Mouse (Mus musculus) midbrain, embryonic 11.5 days (tissue): Measurements from ENCODE around the gene Rnf43. TPM values are rescaled to one million over a fixed set of nuclear protein-coding genes. Genes with fewer than 3 reads are reported as not detected.
A peak's percentile ranks its signal among the peaks of the same experiment; 100 is the strongest.

Source experiments
- ATAC-seq: fragments of 200-750 bp; cut with Nextera tagmentation; 2 replicates; pipeline ENCODE4 v1.8.0; 2017; ENCODE audit warnings: moderate TSS enrichment, moderate library complexity; ENCODE audit not compliant: low FRiP score
- DNase-seq: peaks from one replicate; pipeline ENCODE4 v3.0.0; 2015; ENCODE audit warnings: low spot score; ENCODE audit errors: missing footprints
- H3K27ac ChIP-seq: fragments of 300-500 bp; sonication (generic); 2 replicates; pipeline ENCODE4 v1.5.1; 2014; ENCODE audit warnings: low read depth, low read length
- H3K27me3 ChIP-seq: fragments of 300-500 bp; sonication (generic); 2 replicates; pipeline ENCODE4 v1.6.1; 2014; ENCODE audit warnings: mild to moderate bottlenecking, low read length, moderate library complexity, mixed read lengths; ENCODE audit not compliant: control insufficient read depth, insufficient read depth
- H3K36me3 ChIP-seq: fragments of 300-500 bp; sonication (generic); 2 replicates; pipeline ENCODE4 v1.6.1; 2014; ENCODE audit warnings: mild to moderate bottlenecking, low read length, moderate library complexity, mixed read lengths; ENCODE audit not compliant: control insufficient read depth, insufficient read depth
- H3K4me1 ChIP-seq: fragments of 300-500 bp; sonication (generic); 2 replicates; pipeline ENCODE4 v1.6.1; 2014; ENCODE audit warnings: low read length; ENCODE audit not compliant: control insufficient read depth, insufficient read depth
- H3K4me2 ChIP-seq: fragments of 300-500 bp; sonication (generic); 2 replicates; pipeline ENCODE4 v1.6.1; 2014; ENCODE audit warnings: mild to moderate bottlenecking, moderate library complexity
- H3K4me3 ChIP-seq: fragments of 300-500 bp; sonication (generic); 2 replicates; pipeline ENCODE4 v1.5.1; 2014; ENCODE audit warnings: low read depth, low read length
- H3K9ac ChIP-seq: fragments of 300-500 bp; sonication (generic); 2 replicates; pipeline ENCODE4 v1.6.1; 2014; ENCODE audit warnings: low read length
- H3K9me3 ChIP-seq: fragments of 300-500 bp; sonication (generic); 2 replicates; pipeline ENCODE4 v1.6.1; 2016; ENCODE audit warnings: low read length; ENCODE audit not compliant: control insufficient read depth
- WGBS: fragments of 180-500 bp; shearing (Covaris S2); extraction: QIAGEN DNeasy Blood & Tissue Kit; methylation state at CpG from one replicate; pipeline ENCODE4 v1.1.7; 2014; 5-methylcytosine and 5-hydroxymethylcytosine counted together
- microRNA counts: library from miRNA; unstranded; fragments of <30 nt; microRNA quantifications from one replicate; lab custom pipeline; 2015
- microRNA-seq: library from miRNA; unstranded; fragments of <30 nt; microRNA quantifications from one replicate; pipeline ENCODE4, GENCODE M21; 2017
- polyA plus RNA-seq: library from polyadenylated mRNA; unstranded; fragments of >200 nt; fragmentation: Nextera tagmentation; extraction: Ambion mirVana; gene quantifications from 2 replicates; pipeline ENCODE4 v1.2.1, GENCODE M21; 2014

Gene Rnf43
- polyA plus RNA-seq, 1 experiment from 2014 or later = 0.61 TPM

- H3K27ac ChIP-seq = no peak overlapping the region
- ATAC-seq (no peak), DNase-seq (no peak)
- H3K9me3 ChIP-seq = no peaks in the 10 kb centered on the region
- no peak overlapping the region for H3K9ac ChIP-seq
- peaks cover 12% of the 10 kb centered on the region for H3K4me1 ChIP-seq
- H3K4me3 ChIP-seq = no peak overlapping the region
- H3K36me3 ChIP-seq = no peaks in the 10 kb centered on the region
- 83% methylated on average over 4 of the region's 4 CpGs for WGBS
- no peak overlapping the region for H3K4me2 ChIP-seq
- H3K27me3 ChIP-seq = no peaks in the 10 kb centered on the region; the same call in none of the 2 replicates
These were observed 116.9 kb downstream of the Rnf43 start for GRCm38 (mm10) chr11:87779392-87779791.

- no peaks in the 10 kb centered on the region; the same call in none of the 2 replicates for H3K27me3 ChIP-seq
- no peak overlapping the region for H3K9ac ChIP-seq
- no peaks in the 10 kb centered on the region for H3K36me3 ChIP-seq
- peaks cover 12% of the 10 kb centered on the region for H3K4me1 ChIP-seq
- DNase-seq = no peak
- H3K27ac ChIP-seq = no peak overlapping the region
- H3K4me2 ChIP-seq = no peak overlapping the region
- ATAC-seq = no peak
- no peaks in the 10 kb centered on the region for H3K9me3 ChIP-seq
- no peak overlapping the region for H3K4me3 ChIP-seq
- 90% methylated on average over 8 of the region's 8 CpGs for WGBS
These were observed 117.6 kb downstream of the Rnf43 start for GRCm38 (mm10) chr11:87780130-87780529.

MicroRNAs encoded within 50 kb of the gene (microRNA counts, 519-probe panel; counts per million panel counts)
- 5,130 counts per million, percentile 57 among the panel's probes with 10 or more counts for microRNA mmu-miR-142-3p (lab: Ali Mortazavi, UCI)
- not detected for microRNA mmu-miR-142-5p (lab: Ali Mortazavi, UCI)

Small RNAs within 50 kb of the gene (microRNA-seq; reads per million reads assigned to microRNA genes)
- gene Mir142 (not detected), gene Mir142b (not detected)

Other genes with a start within 250 kb of the Rnf43 start
- not detected in 2 replicates for gene Gm11492, start 96.1 kb upstream of the Rnf43 start, polyA plus RNA-seq
- gene Sept4, start 93.8 kb upstream of the Rnf43 start, polyA plus RNA-seq = 9.0 and 11.4 TPM in 2 replicates
- 68.3 and 72.9 TPM in 2 replicates for gene Mtmr4, start 70.6 kb upstream of the Rnf43 start, polyA plus RNA-seq
- 0.15 and 0.31 TPM in 2 replicates for gene Hsf5, start 45.6 kb upstream of the Rnf43 start, polyA plus RNA-seq
- gene Supt4a, start 74.8 kb downstream of the Rnf43 start, polyA plus RNA-seq = 148 and 163 TPM in 2 replicates
- 7.0 and 9.0 TPM in 2 replicates for gene Tspoap1, start 97.8 kb downstream of the Rnf43 start, polyA plus RNA-seq
- 2.6 and 2.9 TPM in 2 replicates for gene Mpo, start 130.9 kb downstream of the Rnf43 start, polyA plus RNA-seq
- gene Lpo, start 165.6 kb downstream of the Rnf43 start, polyA plus RNA-seq = 0.27 and 0.57 TPM in 2 replicates
- 11.0 and 12.1 TPM in 2 replicates for gene Mks1, start 190.5 kb downstream of the Rnf43 start, polyA plus RNA-seq
- not detected in 2 replicates for gene Epx, start 212.8 kb downstream of the Rnf43 start, polyA plus RNA-seq
- not detected in 2 replicates for gene Olfr462, start 229.5 kb downstream of the Rnf43 start, polyA plus RNA-seq
- gene Olfr463, start 234.7 kb downstream of the Rnf43 start, polyA plus RNA-seq = not detected in 2 replicates